Mouse (Mus musculus): Measurements from ENCODE around the gene Dnmbp.

Dnmbp gene

GRCm38 (mm10) chr19:43875996-43876395 lies 64.0 kb downstream of the Dnmbp start:
- DNase-seq, result peak; percentile 30 to 48

- DNase-seq, result no peak
These were observed 65.6 kb downstream of the Dnmbp start for GRCm38 (mm10) chr19:43874351-43874750.

GRCm38 (mm10) chr19:43870418-43870817 lies 69.6 kb downstream of the Dnmbp start:
- no peak for DNase-seq

GRCm38 (mm10) chr19:43857347-43857746 lies 82.6 kb downstream of the Dnmbp start:
- no peak for DNase-seq

- DNase-seq, result peak; percentile 17 to 24
These were observed 87.0 kb downstream of the Dnmbp start for GRCm38 (mm10) chr19:43852837-43853545.

- peak; percentile 19 to 36 for DNase-seq
These were observed 87.9 kb downstream of the Dnmbp start for GRCm38 (mm10) chr19:43851996-43852630.

GRCm38 (mm10) chr19:43850026-43850425 lies 90.0 kb downstream of the Dnmbp start:
- DNase-seq, result no peak

- DNase-seq, result no peak
These were observed 92.0 kb downstream of the Dnmbp start for GRCm38 (mm10) chr19:43847966-43848365.

- DNase-seq, result no peak
These were observed 92.9 kb downstream of the Dnmbp start for GRCm38 (mm10) chr19:43847056-43847455.

- DNase-seq, result no peak
These were observed 94.6 kb downstream of the Dnmbp start for GRCm38 (mm10) chr19:43845331-43845908.

GRCm38 (mm10) chr19:43843184-43843583 lies 96.8 kb downstream of the Dnmbp start:
- DNase-seq, result no peak

- peak; percentile 89 to 90 for DNase-seq
These were observed 107.4 kb downstream of the Dnmbp start for GRCm38 (mm10) chr19:43832425-43833069.

GRCm38 (mm10) chr19:43826855-43827254 lies 113.1 kb downstream of the Dnmbp start:
- no peak for DNase-seq

- peak; percentile 7 to 11 for DNase-seq
These were observed 124.2 kb downstream of the Dnmbp start for GRCm38 (mm10) chr19:43815661-43816414.

GRCm38 (mm10) chr19:43813315-43813714 lies 126.7 kb downstream of the Dnmbp start:
- DNase-seq, result no peak

GRCm38 (mm10) chr19:43811419-43811818 lies 128.6 kb downstream of the Dnmbp start:
- no peak for DNase-seq

GRCm38 (mm10) chr19:43809331-43809730 lies 130.7 kb downstream of the Dnmbp start:
- no peak for DNase-seq

- DNase-seq, result no peak
These were observed 136.1 kb downstream of the Dnmbp start for GRCm38 (mm10) chr19:43803866-43804265.

- no peak for DNase-seq
These were observed 138.5 kb downstream of the Dnmbp start for GRCm38 (mm10) chr19:43801427-43802051.

GRCm38 (mm10) chr19:43797216-43797615 lies 142.8 kb downstream of the Dnmbp start:
- DNase-seq, result no peak

Data from cerebellum, postnatal 14 days (tissue).